Mouse (Mus musculus): Measurements from ENCODE around the gene Vnn3.

Vnn3 gene

DNA sequence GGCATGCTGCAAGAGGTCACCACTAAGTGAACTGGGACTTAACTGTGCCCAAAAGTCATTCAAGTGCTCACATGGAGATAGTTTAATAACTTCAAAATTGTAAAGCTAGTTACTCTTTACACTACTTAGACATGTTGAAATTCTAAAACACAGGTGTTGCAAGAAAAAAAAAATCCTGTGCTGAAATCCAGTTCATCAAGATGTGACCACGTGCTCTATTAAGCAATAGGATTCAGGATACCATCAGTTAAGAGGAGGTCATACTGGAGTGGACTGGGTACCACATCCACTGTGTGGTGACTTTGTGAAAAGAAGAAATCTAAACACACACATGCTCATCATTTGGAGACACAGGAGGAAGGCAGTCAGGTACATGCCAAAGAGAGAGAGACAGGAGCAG, 41.7 kb downstream of the Vnn3 start:
- no peak for DNase-seq (ENCODE audit: low spot score in 2 of 2)

DNA sequence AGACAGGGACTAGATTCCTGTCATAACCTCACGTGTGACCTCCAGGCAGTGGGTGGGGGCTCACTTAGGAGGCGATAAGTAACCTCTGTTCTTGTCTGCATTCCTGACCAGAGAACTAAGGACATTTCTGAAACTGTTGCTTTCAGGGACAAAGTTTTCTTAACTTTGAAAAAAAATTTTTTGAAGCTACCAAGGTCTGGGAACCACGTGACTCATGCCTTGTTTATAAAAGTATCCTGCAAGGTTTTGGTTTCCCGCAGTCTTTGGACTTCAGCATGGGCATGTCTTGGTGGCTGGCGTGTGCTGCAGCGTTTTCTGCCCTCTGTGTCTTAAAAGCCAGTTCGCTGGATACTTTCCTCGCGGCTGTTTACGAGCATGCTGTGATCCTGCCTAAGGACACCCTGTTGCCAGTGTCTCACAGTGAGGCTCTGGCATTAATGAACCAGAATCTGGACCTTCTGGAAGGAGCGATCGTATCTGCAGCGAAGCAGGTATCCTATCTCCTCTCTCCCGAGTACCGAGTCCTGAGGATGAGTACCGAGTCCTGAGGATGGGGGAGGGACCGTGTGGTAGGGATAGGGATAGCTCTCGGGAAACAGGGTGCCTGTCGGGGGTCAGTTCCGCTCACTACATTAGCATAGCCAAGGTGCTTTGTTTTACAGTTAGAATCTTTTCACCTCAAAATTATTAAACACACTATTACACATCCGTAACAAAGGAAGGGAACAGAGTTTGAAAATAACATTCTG, 43.5 kb downstream of the Vnn3 start, which contains the start of gene Vnn1:
Gene Vnn1 (plus strand): TSS at position 88 of the 749 bp plus-strand sequence.
- DNase-seq (ENCODE audit: low spot score in 2 of 2): no peak

DNA sequence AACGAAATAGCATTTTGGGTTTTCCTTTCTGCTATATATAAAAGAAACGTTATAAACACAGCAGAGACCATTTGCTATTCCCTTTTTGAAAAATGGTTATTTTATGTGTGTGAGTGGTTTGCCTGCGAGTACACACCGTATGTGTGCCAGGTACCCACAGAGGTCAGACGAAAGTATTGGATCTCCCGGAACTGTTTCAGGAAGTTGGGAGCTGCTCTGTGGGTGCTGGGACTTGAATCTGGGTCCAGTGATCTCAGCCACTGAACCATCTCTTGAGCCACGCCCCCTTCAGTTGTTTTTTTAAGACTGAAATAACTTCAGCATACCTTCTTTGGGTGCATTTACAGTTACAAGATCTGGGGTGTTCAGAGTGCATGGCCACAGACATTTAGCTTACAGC, 44.1 kb downstream of the Vnn3 start:
- no peak for DNase-seq (ENCODE audit: low spot score in 2 of 2)

DNA sequence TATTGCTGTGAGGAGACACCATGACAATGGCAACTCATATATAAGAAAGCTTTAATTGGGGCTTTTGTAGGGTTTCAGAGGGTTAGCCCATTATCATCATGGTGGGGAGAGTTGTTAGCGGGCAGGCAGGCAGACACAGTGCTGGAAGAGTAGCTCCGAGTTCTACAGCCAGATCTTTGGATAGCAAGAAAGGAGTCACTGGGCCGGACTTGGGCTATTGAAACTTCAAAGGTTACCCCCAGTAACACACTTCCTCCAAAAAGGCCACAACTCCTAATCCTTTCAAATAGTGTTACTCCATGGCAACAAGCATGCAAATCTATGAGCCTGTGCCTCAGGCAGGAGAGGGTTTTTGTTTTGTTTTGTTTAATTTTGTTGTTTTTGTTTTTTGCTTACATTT, 49.9 kb downstream of the Vnn3 start:
- no peak for DNase-seq (ENCODE audit: low spot score in 2 of 2)

DNA sequence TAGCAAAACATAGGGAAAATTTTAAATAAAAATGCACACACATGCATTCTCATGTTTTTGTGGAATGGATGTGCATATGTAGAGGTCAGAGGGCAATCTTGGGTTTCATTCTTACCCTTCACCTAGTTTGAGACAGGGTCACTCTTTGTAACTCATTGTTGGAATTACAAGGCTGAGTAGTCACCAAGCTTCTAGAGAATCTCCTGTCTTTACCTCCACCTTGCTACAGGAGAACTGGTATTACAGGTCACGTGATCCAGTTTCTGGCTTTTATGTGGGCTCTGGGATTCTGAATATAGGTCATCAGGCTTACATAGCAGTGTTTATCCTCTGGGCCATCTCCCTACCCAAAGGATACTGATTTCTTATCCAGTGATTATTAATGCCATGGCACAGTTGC, 54.4 kb downstream of the Vnn3 start:
- no peak for DNase-seq (ENCODE audit: low spot score in 2 of 2)
